23 mouse cellular contexts compared by ENCODE assay signal in genomic region chr10:71050722-71051333, GRCm38 (mm10).
DNase-seq lines count a peak whose midpoint lies in the region; ATAC-seq and TF ChIP-seq lines count a peak whose summit lies in the region.
"Had no signal": no experiment of that assay in that cellular context is flagged by ENCODE, and none has a peak within 500 bp of the region (broad histone marks: within the 10 kb centered on the region; RNA-seq: fewer than 3 reads in every experiment).

No protein-coding gene starts in this region.

- in situ Hi-C loops in ES-E14 (cut with MboI; ENCODE audit: low sequenced_read_pairs in 2 of 2, unreplicated experiment in 2 of 2) = no loop called here

- intact Hi-C loops in gastrocnemius, postnatal 14 days (cut with DNase I; ENCODE audit: low total_unique reads) = no loop called here
- intact Hi-C loops in left cerebral cortex, postnatal 4 days (cut with DNase I) = no loop called here
- intact Hi-C loops in left cerebral cortex, postnatal 14 days (cut with DNase I) = no loop called here

- H3K4me1 ChIP-seq in ES-E14 (ENCODE audit: control insufficient read depth in 2 of 2, insufficient read depth in 2 of 2, low read length in 2 of 2, poor library complexity in 1 of 2) = 0 out of 4 replicates have a peak, but pooled peaks cover 0 to 3% of the 10 kb centered on the region in 2 experiments
- H3K4me1 ChIP-seq: embryonic facial prominence, embryonic 12.5 days; forebrain, embryonic 12.5 days had no signal

- no peak overlapping the region for H3K27ac ChIP-seq in ES-E14 (ENCODE audit: insufficient read depth, low read depth, low read length, poor library complexity, severe bottlenecking)
- H3K27ac ChIP-seq: embryonic facial prominence, embryonic 12.5 days; embryonic facial prominence, embryonic 15.5 days; forebrain, embryonic 12.5 days; hindbrain, embryonic 10.5 days; hindbrain, embryonic 14.5 days had no signal

- H3K9ac ChIP-seq in ES-E14 (ENCODE audit: insufficient read depth, low read depth, low read length, poor library complexity, severe bottlenecking) = no peak overlapping the region
- H3K9ac ChIP-seq: embryonic facial prominence, embryonic 12.5 days; embryonic facial prominence, embryonic 15.5 days; forebrain, embryonic 12.5 days; heart, embryonic 12.5 days; heart, embryonic 15.5 days; hindbrain, embryonic 14.5 days had no signal

- peak; percentile 40 to 47 for DNase-seq in cerebellum, postnatal 14 days
- DNase-seq in cerebellum, adult 11-12 months = no peak
- peak; percentile 50 for DNase-seq in gastrocnemius, postnatal 14 days
- no peak for DNase-seq in gastrocnemius, adult 18-20 months (ENCODE audit: low spot score)
- peak; percentile 29 for DNase-seq in left cerebral cortex, postnatal 4 days
- DNase-seq in left cerebral cortex, postnatal 14 days (ENCODE audit: low spot score in 2 of 2) = no peak
- DNase-seq in ES-E14 (ENCODE audit: low read depth, low spot score) = no peak
- DNase-seq: adrenal gland, postnatal 10 days; adrenal gland, postnatal 36 days; B cell, adult 2 months; cerebellum, adult 2 months; cerebellum, postnatal 25 days; kidney, adult 2 months had no signal

- no peaks in the 10 kb centered on the region for H3K36me3 ChIP-seq in ES-E14 (ENCODE audit: control insufficient read depth, insufficient read depth, low read length, poor library complexity, severe bottlenecking)
- H3K36me3 ChIP-seq: embryonic facial prominence, embryonic 12.5 days; embryonic facial prominence, embryonic 15.5 days; forebrain, embryonic 12.5 days; heart, embryonic 12.5 days; heart, embryonic 15.5 days; hindbrain, embryonic 10.5 days had no signal

- peak overlapping the region; percentile 18 to 82; a peak in 3 of 4 replicates for H3K4me3 ChIP-seq in ES-E14 (ENCODE audit: insufficient read depth in 1 of 2, low read depth in 1 of 2, low read length in 2 of 2, poor library complexity in 1 of 2, severe bottlenecking in 1 of 2)
- H3K4me3 ChIP-seq: embryonic facial prominence, embryonic 12.5 days; embryonic facial prominence, embryonic 15.5 days; forebrain, embryonic 12.5 days; heart, embryonic 12.5 days; heart, embryonic 15.5 days; hindbrain, embryonic 10.5 days had no signal

- no peak for ATAC-seq in erythroid progenitor cell, adult 5-6 weeks (replicated peaks; ENCODE audit: low FRiP score, poor library complexity, severe bottlenecking)
- ATAC-seq: forebrain, embryonic 16.5 days; intestine, postnatal 0 days had no signal

- no peaks in the 10 kb centered on the region for H3K9me3 ChIP-seq in ES-E14 (ENCODE audit: control insufficient read depth, insufficient read depth, low read depth, low read length)
- H3K9me3 ChIP-seq: embryonic facial prominence, embryonic 12.5 days; embryonic facial prominence, embryonic 15.5 days; forebrain, embryonic 12.5 days; heart, embryonic 12.5 days; heart, embryonic 15.5 days; hindbrain, embryonic 10.5 days had no signal

TF ChIP-seq in ES-E14, 5 proteins besides CTCF, POLR2A, EP300 and RAD21:
- TF ChIP-seq CHD2 (IDR thresholded peaks at IDR 0.05; ENCODE audit: low read depth, low read length) (peak; percentile 72; the same call in 1 of the 2 replicates), HCFC1 (IDR thresholded peaks at IDR 0.05; ENCODE audit: borderline replicate concordance, insufficient read depth, low read length) (no peak)

Comparison
In these comparisons a context has a peak if more than half of its experiments do, and no peak if none do; other contexts are left out.
1. DNase-seq: peak in cerebellum, postnatal 14 days (2 of 2), gastrocnemius, postnatal 14 days (single experiment) and left cerebral cortex, postnatal 4 days (single experiment); none in cerebellum, adult 11-12 months (single experiment), gastrocnemius, adult 18-20 months (single experiment), left cerebral cortex, postnatal 14 days (0 of 2) and ES-E14 (single experiment).